Mouse (Mus musculus) ZHBTc4 (cell line): ENCODE measurements at regions not wholly inside any gene's neighbourhood (a gene's known extent, or its start where the extent isn't known, plus 50 kb on each side); places are given as distances from the start of the nearest gene placed in this dataset.

Experiments
- DNase-seq: peaks from one replicate; pipeline ENCODE4 v3.0.0-alpha.2; 2011; ENCODE audit warnings: low read depth, low spot score

DNA sequence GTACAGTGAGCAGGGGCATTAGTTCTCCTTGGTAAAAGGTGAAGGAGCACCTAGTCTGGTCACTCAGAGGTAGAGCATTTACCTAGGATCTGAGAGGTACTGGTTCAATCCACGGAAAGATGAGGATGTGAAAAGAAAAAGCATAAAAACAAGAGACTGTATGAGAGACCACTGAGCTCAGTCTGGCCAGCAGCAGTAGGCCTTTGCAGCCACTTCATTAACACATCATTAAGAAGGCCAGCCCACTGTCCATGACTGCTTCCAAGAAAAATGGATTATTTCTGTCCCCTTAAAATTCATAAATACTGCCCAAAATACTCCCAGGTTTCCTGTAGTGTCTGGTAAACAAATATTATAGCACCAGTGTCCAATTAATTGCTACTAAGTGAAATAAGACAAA lies 499.3 kb upstream of the 4930578C19Rik start:
- DNase-seq, result no peak

- DNase-seq, result no peak
Observed at GRCm38 (mm10) chrX:18942612-18943011, 481.4 kb upstream of the 4930578C19Rik start.

- DNase-seq, result no peak
Observed at GRCm38 (mm10) chrX:18933340-18933739, 472.1 kb upstream of the 4930578C19Rik start.

DNA sequence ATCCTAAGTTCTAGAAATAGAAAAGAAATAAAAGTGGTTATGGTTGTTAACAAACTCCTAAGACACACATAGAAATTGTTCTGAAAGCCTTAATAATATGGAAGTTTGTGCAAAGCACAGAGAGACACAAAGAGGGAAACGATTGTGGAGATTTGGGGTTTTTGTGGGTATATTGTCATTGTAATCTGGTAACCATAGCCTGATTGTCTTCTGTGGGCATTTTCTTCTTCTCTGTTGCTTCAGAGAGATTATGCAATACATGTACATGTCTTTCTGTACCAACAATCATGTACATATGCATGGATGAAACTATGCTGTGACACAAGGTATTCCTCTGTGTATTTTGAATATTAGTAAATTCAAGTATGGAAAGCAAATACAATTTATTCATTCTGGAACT lies 461.9 kb upstream of the 4930578C19Rik start:
- DNase-seq, result no peak

GRCm38 (mm10) chrX:18921366-18922092 lies 460.3 kb upstream of the 4930578C19Rik start:
- peak; percentile 3 for DNase-seq

- no peak for DNase-seq
Observed at GRCm38 (mm10) chrX:18882784-18883171, 421.6 kb upstream of the 4930578C19Rik start.

DNA sequence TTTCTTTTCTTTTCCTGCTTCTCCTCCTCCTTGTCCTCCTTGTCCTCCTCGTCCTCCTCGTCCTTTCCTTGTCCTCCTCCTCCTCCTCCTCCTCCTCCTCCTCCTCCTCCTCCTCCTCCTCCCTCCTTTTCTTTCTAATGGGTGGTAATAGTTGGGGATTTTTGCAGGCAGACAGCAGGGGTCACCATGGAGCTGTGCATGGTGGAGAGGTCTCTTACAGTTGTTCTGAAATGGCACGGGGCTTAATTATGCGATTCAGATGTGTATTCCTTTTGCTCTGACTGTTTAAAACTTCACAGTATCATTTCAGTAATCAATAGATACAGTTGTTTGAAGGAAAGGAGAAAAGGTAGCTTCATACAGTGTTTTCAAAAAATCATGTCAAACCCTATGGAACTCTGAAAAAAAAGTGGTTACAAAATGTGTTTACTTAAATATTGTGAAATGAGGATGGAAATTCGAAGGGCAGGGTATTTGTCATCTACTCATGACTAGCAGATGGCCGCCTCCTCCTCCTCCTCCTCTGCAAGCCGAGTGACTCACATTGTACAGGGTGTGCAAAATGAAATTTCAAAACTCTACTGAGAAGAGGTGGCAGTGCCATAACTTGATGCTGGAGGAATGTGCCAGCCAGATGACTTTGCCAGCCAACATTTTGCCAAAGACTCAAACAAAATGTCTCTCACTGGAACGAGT lies 421.0 kb upstream of the 4930578C19Rik start:
- no peak for DNase-seq

- DNase-seq, result no peak
Observed at GRCm38 (mm10) chrX:18875734-18876133, 414.5 kb upstream of the 4930578C19Rik start.

GRCm38 (mm10) chrX:18874051-18874450 lies 412.9 kb upstream of the 4930578C19Rik start:
- DNase-seq, result no peak

GRCm38 (mm10) chrX:18838668-18839067 lies 377.5 kb upstream of the 4930578C19Rik start:
- no peak for DNase-seq

DNA sequence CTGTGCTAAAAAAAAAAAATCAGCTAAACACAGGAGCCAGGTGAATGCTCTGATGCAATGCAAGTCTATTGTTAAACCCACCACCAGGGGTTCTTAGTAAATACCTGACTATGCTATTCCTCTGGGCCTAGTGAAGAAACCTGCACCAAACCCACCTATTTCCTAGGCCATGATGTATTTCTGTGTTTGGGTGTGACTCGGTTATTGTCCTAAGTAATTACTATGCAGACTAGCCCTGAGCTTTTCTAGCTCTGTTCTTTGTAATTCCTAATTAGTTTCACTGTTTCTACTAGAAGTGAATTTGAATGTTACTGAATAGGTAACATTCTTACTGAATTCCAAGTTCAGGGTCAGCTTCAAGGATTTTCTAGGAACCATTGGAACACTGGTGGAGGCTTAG lies 363.8 kb upstream of the 4930578C19Rik start:
- DNase-seq, result peak; percentile 60

GRCm38 (mm10) chrX:18814441-18814973 lies 353.3 kb upstream of the 4930578C19Rik start:
- DNase-seq, result peak; percentile 7
